Mouse (Mus musculus): ENCODE data around the gene Zdhhc23. TPM values are rescaled to one million over a fixed set of nuclear protein-coding genes. Genes with fewer than 3 reads are reported as not detected.

Gene Zdhhc23
- polyA plus RNA-seq (2012; rRNA removed) = 2.5 and 3.6 TPM in 2 replicates

DNA sequence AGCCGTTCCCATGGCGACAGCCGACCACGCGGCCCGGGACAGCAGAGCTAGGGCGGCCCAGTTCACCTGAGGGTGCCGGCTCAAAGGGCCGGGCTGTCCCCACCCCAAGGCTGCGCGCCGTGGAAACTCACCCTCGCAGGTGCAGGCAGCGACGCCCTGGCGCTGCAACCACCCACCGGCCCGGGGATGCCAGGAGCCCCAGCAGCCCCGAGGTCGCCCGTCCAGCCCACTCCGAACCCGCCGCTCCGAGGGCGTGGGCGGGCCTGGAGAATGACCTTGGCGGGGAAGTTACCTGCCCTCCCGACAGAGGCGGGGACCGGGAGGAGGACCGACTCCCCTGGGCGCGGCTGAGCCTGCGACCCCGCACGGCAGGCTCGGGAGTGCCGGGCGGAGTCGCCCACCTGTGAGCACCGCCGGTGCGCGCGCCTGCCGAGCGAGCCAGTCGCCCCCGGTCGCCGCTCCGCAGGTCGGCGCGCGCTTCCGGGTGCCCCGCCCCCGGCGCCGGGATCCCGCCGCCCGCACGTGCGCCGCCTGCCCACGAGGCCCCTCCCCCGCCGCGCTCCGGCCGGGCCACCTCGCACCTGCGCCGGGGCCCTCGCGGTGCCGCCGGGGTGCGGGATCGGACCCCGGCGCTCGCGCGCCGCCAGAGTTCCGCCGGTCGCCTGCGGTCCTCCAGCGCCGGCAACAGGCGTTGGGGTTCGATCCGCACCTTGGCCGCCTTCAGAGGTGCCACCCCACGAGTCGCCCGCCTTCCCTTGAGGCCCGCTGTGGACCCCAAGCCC lies at the start of gene Zdhhc23:
TSS of gene Zdhhc23 (minus strand) at position 464 of the 782 bp plus-strand sequence.
- no peak for TF ChIP-seq CTCF (IDR thresholded peaks at IDR 0.05; ENCODE audit: borderline replicate concordance, extremely low read depth, insufficient read depth, insufficient read length)
- no peak for TF ChIP-seq POLR2A (IDR thresholded peaks at IDR 0.05; ENCODE audit: borderline replicate concordance, extremely low read depth, insufficient read depth, insufficient read length, poor library complexity, severe bottlenecking)
- peak; percentile 33 for DNase-seq (ENCODE audit: low read depth)

DNA sequence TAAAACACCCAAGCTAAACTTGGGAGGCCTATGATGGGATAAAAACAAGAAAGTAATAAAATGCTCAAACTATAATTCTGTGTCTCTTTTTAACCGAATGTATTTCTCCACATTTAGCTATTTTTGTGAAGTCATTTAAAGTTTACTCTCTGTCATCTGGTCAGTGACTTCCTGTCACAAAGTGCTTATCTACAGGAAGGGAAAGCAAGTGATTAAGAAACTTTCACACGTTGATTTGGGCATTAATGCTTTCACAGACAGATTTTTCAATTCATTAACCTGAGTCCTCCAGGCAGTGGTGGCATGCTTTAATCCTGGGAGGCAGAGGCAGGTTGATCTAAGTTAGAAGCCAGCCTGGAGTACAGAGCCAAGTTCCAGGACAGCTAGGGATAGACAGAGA lies 49.7 kb upstream of the Zdhhc23 start:
- TF ChIP-seq CTCF (IDR thresholded peaks at IDR 0.05; ENCODE audit: borderline replicate concordance, extremely low read depth, insufficient read depth, insufficient read length) = no peak
- no peak for TF ChIP-seq POLR2A (IDR thresholded peaks at IDR 0.05; ENCODE audit: borderline replicate concordance, extremely low read depth, insufficient read depth, insufficient read length, poor library complexity, severe bottlenecking)

GRCm38 (mm10) chr16:44026822-44027221 lies 47.2 kb upstream of the Zdhhc23 start:
- DNase-seq (ENCODE audit: low read depth) = no peak
- TF ChIP-seq CTCF (IDR thresholded peaks at IDR 0.05; ENCODE audit: borderline replicate concordance, extremely low read depth, insufficient read depth, insufficient read length) (no peak), POLR2A (IDR thresholded peaks at IDR 0.05; ENCODE audit: borderline replicate concordance, extremely low read depth, insufficient read depth, insufficient read length, poor library complexity, severe bottlenecking) (no peak)

More for the DNA sequence above, 49.7 kb upstream of the Zdhhc23 start:
- no peak for DNase-seq (ENCODE audit: low read depth)

- TF ChIP-seq POLR2A (IDR thresholded peaks at IDR 0.05; ENCODE audit: borderline replicate concordance, extremely low read depth, insufficient read depth, insufficient read length, poor library complexity, severe bottlenecking) (no peak), CTCF (IDR thresholded peaks at IDR 0.05; ENCODE audit: borderline replicate concordance, extremely low read depth, insufficient read depth, insufficient read length) (no peak)
- no peak for DNase-seq (ENCODE audit: low read depth)
Observed at GRCm38 (mm10) chr16:44026210-44026609, 46.6 kb upstream of the Zdhhc23 start.

- TF ChIP-seq POLR2A (IDR thresholded peaks at IDR 0.05; ENCODE audit: borderline replicate concordance, extremely low read depth, insufficient read depth, insufficient read length, poor library complexity, severe bottlenecking) (no peak), CTCF (IDR thresholded peaks at IDR 0.05; ENCODE audit: borderline replicate concordance, extremely low read depth, insufficient read depth, insufficient read length) (no peak)
Observed at GRCm38 (mm10) chr16:44018986-44019548, 39.5 kb upstream of the Zdhhc23 start.

DNA sequence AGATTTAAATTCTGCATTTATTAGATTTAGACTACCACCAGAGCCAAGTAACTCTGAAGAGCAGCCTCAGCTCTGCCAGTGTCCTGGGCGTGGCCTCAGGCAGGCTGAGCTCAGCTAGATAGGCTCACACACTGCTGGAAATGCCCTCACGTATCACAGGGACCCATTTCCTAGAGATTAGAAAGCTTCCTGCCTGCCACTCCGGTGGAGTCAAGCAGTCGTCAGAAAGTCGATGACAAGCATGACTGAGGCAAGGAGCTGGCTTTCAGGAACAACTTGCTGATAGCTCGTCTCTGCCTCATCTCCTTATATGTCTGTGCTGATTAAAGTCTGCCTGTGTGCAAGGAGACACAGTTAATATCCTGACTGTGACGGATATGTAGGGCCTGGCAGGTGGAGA lies 38.8 kb upstream of the Zdhhc23 start:
- no peak for TF ChIP-seq POLR2A (IDR thresholded peaks at IDR 0.05; ENCODE audit: borderline replicate concordance, extremely low read depth, insufficient read depth, insufficient read length, poor library complexity, severe bottlenecking)
- TF ChIP-seq CTCF (IDR thresholded peaks at IDR 0.05; ENCODE audit: borderline replicate concordance, extremely low read depth, insufficient read depth, insufficient read length) = no peak
- no peak for DNase-seq (ENCODE audit: low read depth)

More at GRCm38 (mm10) chr16:44018986-44019548, 39.5 kb upstream of the Zdhhc23 start:
- no peak for DNase-seq (ENCODE audit: low read depth)

DNA sequence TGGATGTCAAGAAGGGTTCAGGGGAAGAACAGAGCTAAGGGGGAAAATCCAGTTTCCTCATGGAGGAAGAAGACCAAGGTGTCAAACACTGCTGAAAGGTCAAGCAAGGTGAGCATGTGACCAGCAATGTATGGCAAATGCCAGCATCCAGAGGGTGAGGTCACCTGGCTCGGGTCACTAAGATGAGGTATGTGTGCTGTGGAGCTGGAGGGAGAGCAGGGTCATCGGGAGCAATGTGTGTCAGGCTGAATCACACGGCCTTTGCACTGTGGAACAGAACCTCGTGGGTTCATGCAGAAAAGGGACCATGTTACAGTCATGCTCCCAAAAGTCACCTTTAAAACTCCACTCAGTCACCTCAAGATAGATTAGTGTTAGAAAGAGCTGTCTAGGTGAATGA lies 38.1 kb upstream of the Zdhhc23 start:
- no peak for DNase-seq (ENCODE audit: low read depth)
- TF ChIP-seq CTCF (IDR thresholded peaks at IDR 0.05; ENCODE audit: borderline replicate concordance, extremely low read depth, insufficient read depth, insufficient read length) (no peak), POLR2A (IDR thresholded peaks at IDR 0.05; ENCODE audit: borderline replicate concordance, extremely low read depth, insufficient read depth, insufficient read length, poor library complexity, severe bottlenecking) (no peak)

DNA sequence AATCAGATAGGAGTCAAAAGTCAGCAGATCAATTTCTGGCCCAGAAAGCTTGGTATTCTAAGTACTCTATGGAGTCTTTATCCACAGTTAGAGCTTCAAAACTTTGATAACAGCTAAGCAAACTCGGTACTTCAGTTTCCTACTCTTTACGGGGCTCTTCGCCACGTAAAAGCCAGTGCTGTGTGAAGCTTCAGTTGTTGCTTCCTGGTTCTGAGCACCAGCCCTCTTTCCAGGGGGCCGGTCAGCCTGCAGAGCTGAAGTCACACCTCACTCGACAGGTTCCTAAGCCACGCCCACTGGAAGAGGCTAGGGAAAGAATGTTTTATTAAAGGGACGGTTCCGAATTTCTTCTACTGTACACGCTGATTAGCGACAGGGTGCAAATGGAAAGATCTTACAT lies 36.6 kb upstream of the Zdhhc23 start:
- DNase-seq (ENCODE audit: low read depth) = no peak
- TF ChIP-seq POLR2A (IDR thresholded peaks at IDR 0.05; ENCODE audit: borderline replicate concordance, extremely low read depth, insufficient read depth, insufficient read length, poor library complexity, severe bottlenecking) (no peak), CTCF (IDR thresholded peaks at IDR 0.05; ENCODE audit: borderline replicate concordance, extremely low read depth, insufficient read depth, insufficient read length) (no peak)

GRCm38 (mm10) chr16:44015416-44016158 lies 36.0 kb upstream of the Zdhhc23 start:
- no peak for TF ChIP-seq CTCF (IDR thresholded peaks at IDR 0.05; ENCODE audit: borderline replicate concordance, extremely low read depth, insufficient read depth, insufficient read length)
- no peak for TF ChIP-seq POLR2A (IDR thresholded peaks at IDR 0.05; ENCODE audit: borderline replicate concordance, extremely low read depth, insufficient read depth, insufficient read length, poor library complexity, severe bottlenecking)
- no peak for DNase-seq (ENCODE audit: low read depth)

DNA sequence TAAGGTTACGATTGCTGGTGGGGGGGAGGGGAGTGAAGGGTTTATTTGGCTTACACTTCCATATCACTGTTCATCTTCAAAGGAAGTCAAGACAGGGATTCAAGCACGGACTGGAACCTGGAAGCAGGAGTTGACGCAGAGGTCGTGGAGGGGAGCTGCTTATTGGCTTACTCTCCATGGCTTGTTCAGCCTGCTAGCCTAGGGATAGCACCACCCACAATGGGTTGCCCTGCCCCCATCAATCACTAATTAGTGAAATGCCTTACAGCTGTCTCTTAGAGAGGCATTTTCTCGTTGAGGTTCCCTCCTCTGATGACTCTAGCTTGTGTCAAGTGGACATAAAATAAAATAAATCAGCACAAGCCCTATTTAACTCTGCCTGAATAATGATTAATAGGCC lies 31.4 kb upstream of the Zdhhc23 start:
- TF ChIP-seq CTCF (IDR thresholded peaks at IDR 0.05; ENCODE audit: borderline replicate concordance, extremely low read depth, insufficient read depth, insufficient read length) (no peak), POLR2A (IDR thresholded peaks at IDR 0.05; ENCODE audit: borderline replicate concordance, extremely low read depth, insufficient read depth, insufficient read length, poor library complexity, severe bottlenecking) (no peak)
- DNase-seq (ENCODE audit: low read depth) = no peak

- no peak for DNase-seq (ENCODE audit: low read depth)
- TF ChIP-seq POLR2A (IDR thresholded peaks at IDR 0.05; ENCODE audit: borderline replicate concordance, extremely low read depth, insufficient read depth, insufficient read length, poor library complexity, severe bottlenecking) (no peak), CTCF (IDR thresholded peaks at IDR 0.05; ENCODE audit: borderline replicate concordance, extremely low read depth, insufficient read depth, insufficient read length) (no peak)
Observed at GRCm38 (mm10) chr16:44002086-44002485, 22.5 kb upstream of the Zdhhc23 start.

Measured in brain, embryonic 14.5 days (tissue).